Mouse (Mus musculus) limb, embryonic 14.5 days (tissue): ENCODE data around the gene Fam83f. TPM values are rescaled to one million over a fixed set of nuclear protein-coding genes. Genes with fewer than 3 reads are reported as not detected.

Experiments used
- ATAC-seq: fragments of 200-750 bp; cut with Nextera tagmentation; 2 replicates; pipeline ENCODE4 v1.8.0; 2017; ENCODE audit warnings: low read depth, moderate number of reproducible peaks, moderate TSS enrichment; ENCODE audit not compliant: low FRiP score
- DNase-seq: peaks from one replicate; pipeline ENCODE4 v3.0.0-alpha.2; 2015; ENCODE audit warnings: low spot score
- H3K27ac ChIP-seq: fragments of 300-500 bp; sonication (generic); replicated peaks from 2 replicates; pipeline ENCODE4 v1.5.1; 2014; ENCODE audit warnings: low read depth, mild to moderate bottlenecking, low read length, moderate library complexity, mixed read lengths
- H3K27me3 ChIP-seq: fragments of 300-500 bp; sonication (generic); 2 replicates; pipeline ENCODE4 v1.6.1; 2014; ENCODE audit warnings: low read length, mixed read lengths; ENCODE audit not compliant: control insufficient read depth, insufficient read depth
- H3K36me3 ChIP-seq: fragments of 300-500 bp; sonication (generic); 2 replicates; pipeline ENCODE4 v1.6.1; 2014; ENCODE audit warnings: mild to moderate bottlenecking, low read length, moderate library complexity, mixed read lengths; ENCODE audit not compliant: control insufficient read depth, insufficient read depth
- H3K4me1 ChIP-seq: fragments of 300-500 bp; sonication (generic); 2 replicates; pipeline ENCODE4 v1.6.1; 2014; ENCODE audit warnings: antibody characterized with exemption, low read length, mixed read lengths; ENCODE audit not compliant: control insufficient read depth, insufficient read depth
- H3K4me2 ChIP-seq: fragments of 300-500 bp; sonication (generic); replicated peaks from 2 replicates; pipeline ENCODE4 v1.6.1; 2014; ENCODE audit warnings: low read depth, mild to moderate bottlenecking, low read length, moderate library complexity; ENCODE audit not compliant: severe bottlenecking
- H3K4me3 ChIP-seq: fragments of 300-500 bp; sonication (generic); replicated peaks from 2 replicates; pipeline ENCODE4 v1.5.1; 2014; ENCODE audit warnings: low read length
- H3K9ac ChIP-seq: fragments of 300-500 bp; sonication (generic); 2 replicates; pipeline ENCODE4 v1.6.1; 2014; ENCODE audit warnings: mild to moderate bottlenecking, low read depth, low read length, moderate library complexity; ENCODE audit not compliant: severe bottlenecking
- H3K9me3 ChIP-seq: fragments of 300-500 bp; sonication (generic); 2 replicates; pipeline ENCODE4 v1.6.1; 2016; ENCODE audit warnings: low read length; ENCODE audit not compliant: control insufficient read depth
- POLR2A ChIP-seq: fragments of 200-500 bp; IDR thresholded peaks from 2 replicates; pipeline ENCODE4 v1.8.0; 2012; ENCODE audit warnings: inconsistent platforms, mild to moderate bottlenecking, moderate library complexity, borderline replicate concordance; ENCODE audit not compliant: insufficient read depth, insufficient read length; ENCODE audit errors: extremely low read depth
- WGBS: fragments of 180-500 bp; shearing (Covaris S2); extraction: QIAGEN DNeasy Blood & Tissue Kit; methylation state at CpG from one replicate; pipeline ENCODE4 v1.1.7; 2014; 5-methylcytosine and 5-hydroxymethylcytosine counted together
- polyA plus RNA-seq, 2 experiments: library from polyadenylated mRNA; depleted of rRNA in 1 of 2; stranded (reverse) in 1 of 2; unstranded in 1 of 2; fragments of >200 nt; fragmentation: Nextera tagmentation in 1 of 2; extraction: Ambion mirVana in 1 of 2; gene quantifications; 2 replicates each; pipeline versions ENCODE4 v1.2.1 to v1.2.3; 2012 to 2014

Gene Fam83f
- polyA plus RNA-seq, 2 experiments = 1.7 to 3.7 TPM

- no peak overlapping the region for H3K4me2 ChIP-seq
- H3K9ac ChIP-seq = no peak overlapping the region
- DNase-seq (no peak), ATAC-seq (no peak)
- no peaks in the 10 kb centered on the region for H3K36me3 ChIP-seq
- 87% methylated on average over 2 of the region's 2 CpGs for WGBS
- no peak overlapping the region for H3K4me3 ChIP-seq
- no peak for TF ChIP-seq POLR2A
- no peaks in the 10 kb centered on the region for H3K9me3 ChIP-seq
- H3K27ac ChIP-seq = no peak overlapping the region
- H3K4me1 ChIP-seq = no peaks in the 10 kb centered on the region
- no peaks in the 10 kb centered on the region for H3K27me3 ChIP-seq
Observed at GRCm38 (mm10) chr15:80631311-80631710, 40.3 kb upstream of the Fam83f start.

GRCm38 (mm10) chr15:80632280-80632893 lies 39.3 kb upstream of the Fam83f start:
- no peak for TF ChIP-seq POLR2A
- no peak overlapping the region for H3K4me2 ChIP-seq
- no peaks in the 10 kb centered on the region for H3K4me1 ChIP-seq
- H3K9ac ChIP-seq = no peak overlapping the region
- no peaks in the 10 kb centered on the region for H3K9me3 ChIP-seq
- no peak for DNase-seq
- H3K36me3 ChIP-seq = no peaks in the 10 kb centered on the region
- no peak for ATAC-seq
- no peak overlapping the region for H3K27ac ChIP-seq
- H3K4me3 ChIP-seq = no peak overlapping the region
- WGBS = 88% methylated on average over 13 of the region's 13 CpGs
- H3K27me3 ChIP-seq = no peaks in the 10 kb centered on the region

- Histone ChIP-seq H3K9me3 (no peaks in the 10 kb centered on the region), H3K9ac (no peak overlapping the region), H3K27me3 (no peaks in the 10 kb centered on the region), H3K4me1 (no peaks in the 10 kb centered on the region), H3K4me3 (no peak overlapping the region), H3K4me2 (no peak overlapping the region), H3K36me3 (no peaks in the 10 kb centered on the region), H3K27ac (no peak overlapping the region)
- ATAC-seq (no peak), DNase-seq (peak; percentile 73)
- 54% methylated on average over 11 of the region's 11 CpGs for WGBS
- TF ChIP-seq POLR2A = no peak
Observed at GRCm38 (mm10) chr15:80634391-80635193, 37.1 kb upstream of the Fam83f start.

DNA sequence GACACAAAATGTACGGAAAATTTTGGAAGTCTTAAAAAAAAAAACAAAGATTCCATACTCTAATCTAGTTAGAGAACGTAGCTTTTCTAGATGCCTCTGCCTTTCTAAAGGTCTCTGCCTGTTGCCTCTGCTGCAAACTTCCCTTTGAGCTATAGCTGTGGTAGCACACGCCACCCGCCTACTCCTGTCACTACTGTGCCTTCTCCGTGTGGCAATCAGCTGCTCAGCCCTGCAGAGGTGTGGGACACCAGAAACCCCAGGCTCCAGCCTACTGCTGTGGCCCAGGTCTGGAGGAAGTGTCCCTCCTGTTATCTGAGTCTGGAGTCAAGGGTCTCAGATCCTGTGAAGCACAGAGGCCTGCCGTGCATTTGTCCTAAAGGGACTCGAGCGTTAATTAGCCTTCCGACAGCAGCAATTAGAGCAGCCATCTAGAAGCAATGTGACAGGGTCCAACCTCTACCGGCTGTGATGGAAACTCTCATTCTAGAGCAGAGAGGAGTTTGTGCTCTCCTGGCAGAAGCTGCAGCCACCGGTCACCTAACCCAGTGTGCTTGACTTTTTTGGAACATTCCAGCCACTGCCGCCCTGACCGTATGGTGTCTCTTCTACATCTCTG lies 34.8 kb upstream of the Fam83f start:
- WGBS = 44% methylated on average over 13 of the region's 13 CpGs
- Histone ChIP-seq H3K9me3 (no peaks in the 10 kb centered on the region), H3K4me1 (no peaks in the 10 kb centered on the region), H3K36me3 (no peaks in the 10 kb centered on the region), H3K4me3 (no peak overlapping the region), H3K27me3 (no peaks in the 10 kb centered on the region), H3K4me2 (no peak overlapping the region), H3K9ac (no peak overlapping the region), H3K27ac (no peak overlapping the region)
- TF ChIP-seq POLR2A = no peak
- DNase-seq = no peak
- ATAC-seq = no peak

DNA sequence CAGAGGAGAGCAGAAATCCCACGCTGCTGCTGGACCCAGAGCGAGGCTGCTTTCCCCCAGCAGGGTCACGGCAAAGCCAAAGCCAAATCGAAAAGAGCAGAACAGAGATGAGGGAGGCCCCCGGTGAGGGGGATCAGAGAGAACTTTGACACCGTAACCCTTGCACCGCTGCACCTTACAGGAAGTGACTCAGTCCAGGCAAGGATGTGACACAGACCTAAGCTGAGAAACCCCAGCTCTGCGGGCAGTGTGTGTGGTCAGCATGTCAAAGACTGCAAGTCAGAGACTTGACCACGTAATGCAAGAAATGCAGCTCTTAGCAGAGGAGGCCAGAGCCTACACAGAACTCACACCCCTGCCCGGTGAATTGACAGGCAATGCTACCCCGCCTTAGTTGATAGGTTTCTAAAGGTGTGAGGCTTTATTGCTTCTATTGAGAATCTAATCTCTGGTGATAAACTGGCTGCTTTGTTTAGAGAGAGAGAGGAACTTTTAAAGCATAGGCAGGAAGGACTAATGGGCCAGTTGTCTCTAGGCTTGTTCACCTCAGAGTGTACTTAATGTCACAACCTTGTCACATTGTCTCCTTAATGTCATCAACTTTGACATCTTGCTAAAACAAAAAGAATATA lies 32.5 kb upstream of the Fam83f start:
- Histone ChIP-seq H3K9me3 (no peaks in the 10 kb centered on the region), H3K27ac (no peak overlapping the region), H3K9ac (no peak overlapping the region), H3K4me1 (no peaks in the 10 kb centered on the region), H3K4me2 (no peak overlapping the region), H3K4me3 (no peak overlapping the region), H3K27me3 (no peaks in the 10 kb centered on the region), H3K36me3 (no peaks in the 10 kb centered on the region)
- ATAC-seq (no peak), DNase-seq (no peak)
- no peak for TF ChIP-seq POLR2A
- 35% methylated on average over 11 of the region's 11 CpGs for WGBS
